Mouse (Mus musculus) midbrain, embryonic 11.5 days (tissue): Measurements from ENCODE around the gene Acin1. TPM values are rescaled to one million over a fixed set of nuclear protein-coding genes. Genes with fewer than 3 reads are reported as not detected.

Experiments
- ATAC-seq: fragments of 200-750 bp; cut with Nextera tagmentation; 2 replicates; pipeline ENCODE4 v1.8.0; 2017; ENCODE audit warnings: moderate TSS enrichment, moderate library complexity; ENCODE audit not compliant: low FRiP score
- DNase-seq: peaks from one replicate; pipeline ENCODE4 v3.0.0; 2015; ENCODE audit warnings: low spot score; ENCODE audit errors: missing footprints
- H3K27ac ChIP-seq: fragments of 300-500 bp; sonication (generic); 2 replicates; pipeline ENCODE4 v1.5.1; 2014; ENCODE audit warnings: low read depth, low read length
- H3K27me3 ChIP-seq: fragments of 300-500 bp; sonication (generic); 2 replicates; pipeline ENCODE4 v1.6.1; 2014; ENCODE audit warnings: mild to moderate bottlenecking, low read length, moderate library complexity, mixed read lengths; ENCODE audit not compliant: control insufficient read depth, insufficient read depth
- H3K36me3 ChIP-seq: fragments of 300-500 bp; sonication (generic); 2 replicates; pipeline ENCODE4 v1.6.1; 2014; ENCODE audit warnings: mild to moderate bottlenecking, low read length, moderate library complexity, mixed read lengths; ENCODE audit not compliant: control insufficient read depth, insufficient read depth
- H3K4me1 ChIP-seq: fragments of 300-500 bp; sonication (generic); 2 replicates; pipeline ENCODE4 v1.6.1; 2014; ENCODE audit warnings: low read length; ENCODE audit not compliant: control insufficient read depth, insufficient read depth
- H3K4me2 ChIP-seq: fragments of 300-500 bp; sonication (generic); 2 replicates; pipeline ENCODE4 v1.6.1; 2014; ENCODE audit warnings: mild to moderate bottlenecking, moderate library complexity
- H3K4me3 ChIP-seq: fragments of 300-500 bp; sonication (generic); 2 replicates; pipeline ENCODE4 v1.5.1; 2014; ENCODE audit warnings: low read depth, low read length
- H3K9ac ChIP-seq: fragments of 300-500 bp; sonication (generic); 2 replicates; pipeline ENCODE4 v1.6.1; 2014; ENCODE audit warnings: low read length
- H3K9me3 ChIP-seq: fragments of 300-500 bp; sonication (generic); 2 replicates; pipeline ENCODE4 v1.6.1; 2016; ENCODE audit warnings: low read length; ENCODE audit not compliant: control insufficient read depth
- WGBS: fragments of 180-500 bp; shearing (Covaris S2); extraction: QIAGEN DNeasy Blood & Tissue Kit; methylation state at CpG from one replicate; pipeline ENCODE4 v1.1.7; 2014; 5-methylcytosine and 5-hydroxymethylcytosine counted together
- polyA plus RNA-seq: library from polyadenylated mRNA; unstranded; fragments of >200 nt; fragmentation: Nextera tagmentation; extraction: Ambion mirVana; gene quantifications from 2 replicates; pipeline ENCODE4 v1.2.1, GENCODE M21; 2014

The Acin1 gene
- polyA plus RNA-seq, 1 experiment from 2014 or later, result 145 TPM

- Histone ChIP-seq H3K4me2 (no peak overlapping the region), H3K4me3 (no peak overlapping the region), H3K9me3 (no peaks in the 10 kb centered on the region), H3K27me3 (no peaks in the 10 kb centered on the region; the same call in 1 of the 2 replicates), H3K27ac (no peak overlapping the region), H3K4me1 (no peaks in the 10 kb centered on the region), H3K9ac (no peak overlapping the region), H3K36me3 (no peaks in the 10 kb centered on the region)
- no peak for ATAC-seq
- WGBS, result 61% methylated on average over 5 of the region's 5 CpGs
- DNase-seq, result no peak
Measured at GRCm38 (mm10) chr14:54705844-54706243, 19.1 kb upstream of the Acin1 start.

- H3K4me1 ChIP-seq, result no peaks in the 10 kb centered on the region
- no peak for ATAC-seq
- H3K27me3 ChIP-seq, result no peaks in the 10 kb centered on the region; the same call in 1 of the 2 replicates
- H3K4me2 ChIP-seq, result no peak overlapping the region
- no peaks in the 10 kb centered on the region for H3K36me3 ChIP-seq
- H3K9ac ChIP-seq, result no peak overlapping the region
- H3K27ac ChIP-seq, result no peak overlapping the region
- H3K9me3 ChIP-seq, result no peaks in the 10 kb centered on the region
- no peak overlapping the region for H3K4me3 ChIP-seq
- 72% methylated on average over 10 of the region's 10 CpGs for WGBS
- DNase-seq, result no peak
Measured at GRCm38 (mm10) chr14:54703207-54703606, 16.5 kb upstream of the Acin1 start.

- peak; percentile 97 for DNase-seq
- 15% methylated on average over 6 of the region's 6 CpGs for WGBS
- H3K27ac ChIP-seq, result no peak overlapping the region
- H3K36me3 ChIP-seq, result no peaks in the 10 kb centered on the region
- no peak overlapping the region for H3K4me2 ChIP-seq
- H3K4me3 ChIP-seq, result no peak overlapping the region
- no peaks in the 10 kb centered on the region for H3K4me1 ChIP-seq
- no peaks in the 10 kb centered on the region for H3K9me3 ChIP-seq
- no peak overlapping the region for H3K9ac ChIP-seq
- H3K27me3 ChIP-seq, result no peaks in the 10 kb centered on the region
- 0 out of 2 replicates have a peak, but pooled peaks have one; percentile 54 for ATAC-seq
Measured at GRCm38 (mm10) chr14:54701298-54701697, 14.6 kb upstream of the Acin1 start.

GRCm38 (mm10) chr14:54699586-54699985 lies 12.9 kb upstream of the Acin1 start:
- H3K27ac ChIP-seq, result no peak overlapping the region
- no peak overlapping the region for H3K4me2 ChIP-seq
- no peak overlapping the region for H3K9ac ChIP-seq
- no peak overlapping the region for H3K4me3 ChIP-seq
- H3K36me3 ChIP-seq, result no peaks in the 10 kb centered on the region
- ATAC-seq (no peak), DNase-seq (no peak)
- no peaks in the 10 kb centered on the region for H3K4me1 ChIP-seq
- H3K27me3 ChIP-seq, result no peaks in the 10 kb centered on the region
- no peaks in the 10 kb centered on the region for H3K9me3 ChIP-seq
- WGBS, result 60% methylated on average over 3 of the region's 3 CpGs

GRCm38 (mm10) chr14:54698733-54699132 lies 12.0 kb upstream of the Acin1 start, which contains the start of gene Gm29776:
Gm29776 (minus strand) TSS chr14:54698833.
- WGBS, result 69% methylated on average over 4 of the region's 4 CpGs
- DNase-seq, result no peak
- Histone ChIP-seq H3K9me3 (no peaks in the 10 kb centered on the region), H3K4me3 (no peak within 1 kb of the TSS), H3K4me2 (no peak within 1 kb of the TSS), H3K36me3 (0 out of 2 replicates have a peak, but pooled peaks cover 2% of the 10 kb centered on the region), H3K27me3 (no peaks in the 10 kb centered on the region), H3K9ac (no peak within 1 kb of the TSS), H3K27ac (no peak within 1 kb of the TSS), H3K4me1 (no peaks in the 10 kb centered on the region)
- no peak for ATAC-seq

- no peak overlapping the region for H3K9ac ChIP-seq
- no peak overlapping the region for H3K4me3 ChIP-seq
- 90% methylated on average over 4 of the region's 4 CpGs for WGBS
- no peaks in the 10 kb centered on the region for H3K27me3 ChIP-seq
- DNase-seq, result no peak
- H3K36me3 ChIP-seq, result 0 out of 2 replicates have a peak, but pooled peaks cover 2% of the 10 kb centered on the region
- no peak for ATAC-seq
- H3K4me2 ChIP-seq, result no peak overlapping the region
- H3K4me1 ChIP-seq, result no peaks in the 10 kb centered on the region
- H3K9me3 ChIP-seq, result no peaks in the 10 kb centered on the region
- H3K27ac ChIP-seq, result no peak overlapping the region
Measured at GRCm38 (mm10) chr14:54696752-54697151, 10.0 kb upstream of the Acin1 start.

- H3K4me2 ChIP-seq, result no peak overlapping the region
- H3K9ac ChIP-seq, result no peak overlapping the region
- H3K27ac ChIP-seq, result no peak overlapping the region
- 88% methylated on average over 6 of the region's 6 CpGs for WGBS
- no peaks in the 10 kb centered on the region for H3K4me1 ChIP-seq
- H3K9me3 ChIP-seq, result no peaks in the 10 kb centered on the region
- no peak overlapping the region for H3K4me3 ChIP-seq
- 0 out of 2 replicates have a peak, but pooled peaks cover 6% of the 10 kb centered on the region for H3K36me3 ChIP-seq
- ATAC-seq (no peak), DNase-seq (no peak)
- H3K27me3 ChIP-seq, result no peaks in the 10 kb centered on the region
Measured at GRCm38 (mm10) chr14:54695042-54695441, 8.3 kb upstream of the Acin1 start.

GRCm38 (mm10) chr14:54687251-54687650 lies 520 bp upstream of the Acin1 start:
- Histone ChIP-seq H3K4me3 (peak overlapping the region; percentile 92), H3K9ac (peak overlapping the region; percentile 79), H3K9me3 (no peaks in the 10 kb centered on the region), H3K4me2 (peak overlapping the region; percentile 72), H3K27ac (peak overlapping the region; percentile 33; the same call in 1 of the 2 replicates), H3K36me3 (peaks cover 11% of the 10 kb centered on the region; the same call in 1 of the 2 replicates), H3K27me3 (no peaks in the 10 kb centered on the region), H3K4me1 (peaks cover 17% of the 10 kb centered on the region)
- WGBS, result 10% methylated on average over 8 of the region's 8 CpGs
- DNase-seq, result no peak
- ATAC-seq, result no peak

- no peak for DNase-seq
- Histone ChIP-seq H3K9ac (peak within 1 kb of the TSS; percentile 94), H3K36me3 (peaks cover 11% of the 10 kb centered on the region; the same call in 1 of the 2 replicates), H3K4me3 (peak within 1 kb of the TSS; percentile 92), H3K27ac (peak within 1 kb of the TSS; percentile 88), H3K27me3 (no peaks in the 10 kb centered on the region), H3K4me2 (peak within 1 kb of the TSS; percentile 74), H3K9me3 (no peaks in the 10 kb centered on the region), H3K4me1 (peaks cover 17% of the 10 kb centered on the region)
- under 1% methylated on average over 41 of the region's 41 CpGs for WGBS
- peak; percentile 81 for ATAC-seq
Measured at GRCm38 (mm10) chr14:54686063-54686521, 639 bp downstream of the Acin1 start, which contains the start of gene 1700123O20Rik. 1700123O20Rik (plus strand) TSS chr14:54686216.
